Mouse (Mus musculus) forebrain, embryonic 12.5 days (tissue): ENCODE measurements around the gene Ttyh3. TPM values are rescaled to one million over a fixed set of nuclear protein-coding genes. Genes with fewer than 3 reads are reported as not detected.

Experiments used
- ATAC-seq: fragments of 200-750 bp; cut with Nextera tagmentation; 2 replicates; pipeline ENCODE4 v1.8.0; 2017; ENCODE audit warnings: moderate TSS enrichment; ENCODE audit not compliant: low FRiP score
- H3K27ac ChIP-seq: fragments of 300-500 bp; sonication (generic); 2 replicates; pipeline ENCODE4 v1.5.1; 2016; ENCODE audit warnings: mild to moderate bottlenecking
- H3K27me3 ChIP-seq: fragments of 300-500 bp; sonication (generic); 2 replicates; pipeline ENCODE4 v1.6.1; 2016; ENCODE audit warnings: mild to moderate bottlenecking
- H3K36me3 ChIP-seq: fragments of 300-500 bp; sonication (generic); replicated peaks from 2 replicates; pipeline ENCODE4 v1.6.1; 2016; ENCODE audit warnings: mild to moderate bottlenecking
- H3K4me1 ChIP-seq: fragments of 300-500 bp; sonication (generic); 2 replicates; pipeline ENCODE4 v1.6.1; 2016
- H3K4me2 ChIP-seq: fragments of 300-500 bp; sonication (generic); 2 replicates; pipeline ENCODE4 v1.6.1; 2016; ENCODE audit warnings: mild to moderate bottlenecking, moderate library complexity
- H3K4me3 ChIP-seq: fragments of 300-500 bp; sonication (generic); replicated peaks from 2 replicates; pipeline ENCODE4 v1.5.1; 2016; ENCODE audit warnings: mild to moderate bottlenecking
- H3K9ac ChIP-seq: fragments of 300-500 bp; sonication (generic); 2 replicates; pipeline ENCODE4 v1.6.1; 2016; ENCODE audit warnings: mild to moderate bottlenecking
- H3K9me3 ChIP-seq: fragments of 300-500 bp; sonication (generic); 2 replicates; pipeline ENCODE4 v1.6.1; 2016
- WGBS: fragments of 180-500 bp; shearing (Covaris S2); methylation state at CpG from one replicate; pipeline ENCODE4 v1.1.7; 2016; 5-methylcytosine and 5-hydroxymethylcytosine counted together
- polyA plus RNA-seq: library from polyadenylated mRNA; unstranded; fragments of >200 nt; fragmentation: Nextera tagmentation; extraction: Ambion mirVana; gene quantifications from 2 replicates; pipeline ENCODE4 v1.2.1, GENCODE M21; 2016

The Ttyh3 gene
- polyA plus RNA-seq, 1 experiment from 2014 or later, result 88.0 TPM

DNA sequence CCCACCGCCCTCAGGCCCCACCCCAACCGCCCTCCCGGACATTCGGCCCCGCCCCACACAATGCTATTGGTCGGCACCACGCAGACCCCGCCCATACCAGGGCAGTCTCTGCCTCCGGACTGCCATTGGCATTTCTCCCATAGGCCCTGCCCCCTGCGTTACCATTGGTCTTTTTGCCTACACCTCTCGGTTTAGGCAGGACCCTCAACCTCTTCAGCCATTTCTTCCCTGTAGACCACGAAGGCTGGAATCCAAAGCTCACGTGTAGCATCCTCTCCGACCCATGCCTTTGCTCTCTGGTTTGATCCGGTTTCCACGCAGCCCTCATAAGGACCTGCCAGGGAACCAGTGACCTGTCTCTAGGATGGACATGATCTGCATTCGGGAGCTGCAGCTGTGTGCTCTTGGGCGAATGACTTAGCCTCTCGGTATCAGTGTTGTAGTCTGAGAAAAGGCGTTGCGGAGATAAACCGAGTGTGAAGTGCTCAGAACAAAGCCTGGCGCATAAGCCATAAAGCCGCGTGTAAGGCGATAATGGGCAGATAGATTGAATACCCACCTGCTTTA is 353 bp upstream of the Ttyh3 start:
- H3K4me3 ChIP-seq, result peak overlapping the region; percentile 99
- peaks cover 48% of the 10 kb centered on the region for H3K4me1 ChIP-seq
- peak; percentile 95 for ATAC-seq
- H3K27me3 ChIP-seq, result 0 out of 2 replicates have a peak, but pooled peaks cover 5% of the 10 kb centered on the region
- H3K27ac ChIP-seq, result peak overlapping the region; percentile 93
- peak overlapping the region; percentile 97 for H3K4me2 ChIP-seq
- no peaks in the 10 kb centered on the region for H3K9me3 ChIP-seq
- WGBS, result 4% methylated on average over 26 of the region's 26 CpGs
- H3K36me3 ChIP-seq, result peaks cover 24% of the 10 kb centered on the region
- peak overlapping the region; percentile 46 for H3K9ac ChIP-seq

DNA sequence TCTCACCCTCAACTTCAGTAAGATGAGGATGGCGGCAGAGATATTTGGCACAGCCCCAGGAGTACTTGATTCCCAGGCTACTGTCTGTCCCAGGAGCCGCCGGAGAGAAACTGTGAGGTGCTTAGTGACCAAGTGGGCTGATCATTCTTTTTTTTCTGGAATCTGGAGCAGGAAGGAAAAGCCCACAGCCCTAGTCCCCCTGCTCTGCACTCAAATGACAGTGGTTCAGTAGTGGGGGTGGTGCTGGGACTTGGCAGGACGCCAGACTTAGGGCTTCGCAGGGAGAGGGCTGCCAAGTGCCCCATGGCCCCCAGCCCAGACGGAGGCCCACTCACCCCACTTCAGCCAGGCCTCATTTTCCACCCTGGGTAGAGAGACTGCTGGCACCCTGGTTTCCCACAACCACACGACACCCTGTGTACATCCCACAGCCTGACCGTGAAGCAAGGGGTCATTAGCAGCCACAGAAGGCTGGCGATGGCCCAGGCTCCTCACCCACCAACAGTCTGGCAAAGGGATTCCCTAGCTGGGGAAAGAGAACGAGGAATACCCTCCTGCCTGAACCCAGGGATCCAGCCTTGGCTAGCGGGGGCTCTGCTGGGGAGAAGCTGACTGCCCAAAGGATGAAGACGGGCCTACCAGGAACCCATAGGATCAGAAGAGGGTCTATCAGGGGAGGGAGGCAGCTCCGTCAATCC is 861 bp downstream of the Ttyh3 start:
- no peaks in the 10 kb centered on the region for H3K9me3 ChIP-seq
- H3K36me3 ChIP-seq, result peaks cover 36% of the 10 kb centered on the region
- H3K9ac ChIP-seq, result peak overlapping the region; percentile 99
- 3% methylated on average over 13 of the region's 13 CpGs for WGBS
- H3K4me1 ChIP-seq, result peaks cover 50% of the 10 kb centered on the region
- ATAC-seq, result peak; percentile 42
- H3K27me3 ChIP-seq, result 0 out of 2 replicates have a peak, but pooled peaks cover 5% of the 10 kb centered on the region
- H3K27ac ChIP-seq, result peak overlapping the region; percentile 93
- H3K4me3 ChIP-seq, result peak overlapping the region; percentile 99
- peak overlapping the region; percentile 97 for H3K4me2 ChIP-seq

DNA sequence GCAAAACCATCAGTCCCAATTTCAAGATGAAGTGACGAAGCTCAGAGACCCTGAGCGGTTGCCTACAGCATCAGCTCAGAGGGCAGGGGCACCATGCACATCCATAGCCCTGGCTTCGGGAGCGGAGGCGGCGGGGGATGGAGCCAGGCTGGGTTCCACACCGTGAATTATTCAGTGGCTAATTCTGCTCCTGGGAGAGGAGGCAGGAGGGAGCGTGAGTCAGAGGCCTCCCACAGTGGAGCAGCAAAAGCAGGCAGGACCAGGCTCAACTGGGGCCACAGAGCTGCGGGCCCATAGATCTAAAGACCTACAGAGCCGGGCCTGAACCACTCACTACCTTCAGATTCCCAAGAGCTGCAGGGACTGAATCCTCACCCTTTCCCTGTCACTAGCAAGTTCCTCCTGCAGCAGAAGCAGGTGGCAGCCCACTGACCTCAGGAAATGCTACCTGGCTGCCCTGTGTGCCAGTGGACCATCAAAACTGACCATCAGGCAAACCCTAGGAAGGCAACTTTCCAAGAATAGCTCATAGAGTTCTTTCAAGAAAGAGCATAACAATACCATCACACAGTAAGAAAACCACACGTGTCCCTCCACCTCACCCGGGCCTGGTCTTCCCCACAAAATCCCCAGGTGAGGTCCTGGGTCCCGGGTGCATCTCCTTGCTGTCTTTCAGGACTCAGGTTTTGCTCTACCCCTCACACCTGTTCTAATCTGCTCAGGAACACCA is 1.6 kb downstream of the Ttyh3 start:
- peaks cover 58% of the 10 kb centered on the region for H3K4me1 ChIP-seq
- 0 out of 2 replicates have a peak, but pooled peaks cover 5% of the 10 kb centered on the region for H3K27me3 ChIP-seq
- no peaks in the 10 kb centered on the region for H3K9me3 ChIP-seq
- ATAC-seq, result no peak
- 44% methylated on average over 13 of the region's 13 CpGs for WGBS
- H3K36me3 ChIP-seq, result peaks cover 43% of the 10 kb centered on the region
- H3K4me3 ChIP-seq, result peak overlapping the region; percentile 99
- peak overlapping the region; percentile 99 for H3K9ac ChIP-seq
- peak overlapping the region; percentile 97 for H3K4me2 ChIP-seq
- H3K27ac ChIP-seq, result peak overlapping the region; percentile 93

DNA sequence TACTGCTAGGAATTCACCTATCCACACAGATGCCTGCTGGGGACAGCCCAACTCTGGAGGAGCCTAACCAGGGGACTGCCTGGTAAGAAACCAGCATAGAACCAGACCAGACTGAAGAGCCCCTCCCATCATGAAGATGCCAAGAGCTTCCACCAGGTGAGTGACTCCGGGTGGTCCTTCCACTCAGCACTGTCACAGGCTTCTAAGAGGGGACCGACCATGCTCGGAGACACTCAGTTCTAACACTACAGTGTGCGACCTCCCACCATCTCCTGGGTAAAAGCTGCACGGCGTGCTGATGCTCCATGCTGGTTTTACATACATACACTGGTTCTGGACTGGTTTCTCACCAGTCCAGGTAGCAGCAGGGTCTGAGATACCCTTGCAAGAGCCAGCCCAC is 2.7 kb downstream of the Ttyh3 start:
- 0 out of 2 replicates have a peak, but pooled peaks cover 5% of the 10 kb centered on the region for H3K27me3 ChIP-seq
- no peak overlapping the region for H3K27ac ChIP-seq
- H3K4me1 ChIP-seq, result peaks cover 68% of the 10 kb centered on the region
- H3K9ac ChIP-seq, result peak overlapping the region; percentile 99
- H3K9me3 ChIP-seq, result no peaks in the 10 kb centered on the region
- 89% methylated on average over 6 of the region's 6 CpGs for WGBS
- peak overlapping the region; percentile 97 for H3K4me2 ChIP-seq
- peak overlapping the region; percentile 99 for H3K4me3 ChIP-seq
- H3K36me3 ChIP-seq, result peaks cover 52% of the 10 kb centered on the region
- no peak for ATAC-seq

DNA sequence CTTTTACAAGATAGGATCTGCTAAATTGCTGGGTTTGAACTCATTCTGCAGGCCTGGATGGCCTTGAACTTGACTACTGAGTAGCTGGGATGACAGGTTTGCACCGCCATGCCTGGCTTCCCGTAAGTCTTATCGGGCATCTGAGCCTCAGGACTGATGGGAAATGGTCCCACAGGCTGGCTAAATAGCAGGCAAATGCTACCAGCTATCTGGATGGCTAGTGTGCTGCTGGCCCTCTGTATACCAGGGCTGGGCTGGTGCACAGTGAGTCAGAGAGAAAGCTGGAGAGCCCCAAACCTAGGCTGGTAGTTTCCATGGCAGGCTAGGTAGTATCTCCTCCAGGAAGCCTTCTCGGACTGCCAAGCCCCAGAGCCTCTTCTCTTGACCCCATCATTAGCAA is 3.4 kb downstream of the Ttyh3 start:
- Histone ChIP-seq H3K9me3 (no peaks in the 10 kb centered on the region), H3K36me3 (peaks cover 59% of the 10 kb centered on the region), H3K27me3 (0 out of 2 replicates have a peak, but pooled peaks cover 5% of the 10 kb centered on the region), H3K9ac (no peak overlapping the region), H3K4me3 (0 out of 2 replicates have a peak overlapping the region, but pooled peaks have one; percentile 9), H3K4me2 (peak overlapping the region; percentile 97), H3K27ac (peak overlapping the region; percentile 33; the same call in 1 of the 2 replicates), H3K4me1 (peaks cover 74% of the 10 kb centered on the region)
- WGBS, result 92% methylated on average over 4 of the region's 4 CpGs
- ATAC-seq, result no peak

DNA sequence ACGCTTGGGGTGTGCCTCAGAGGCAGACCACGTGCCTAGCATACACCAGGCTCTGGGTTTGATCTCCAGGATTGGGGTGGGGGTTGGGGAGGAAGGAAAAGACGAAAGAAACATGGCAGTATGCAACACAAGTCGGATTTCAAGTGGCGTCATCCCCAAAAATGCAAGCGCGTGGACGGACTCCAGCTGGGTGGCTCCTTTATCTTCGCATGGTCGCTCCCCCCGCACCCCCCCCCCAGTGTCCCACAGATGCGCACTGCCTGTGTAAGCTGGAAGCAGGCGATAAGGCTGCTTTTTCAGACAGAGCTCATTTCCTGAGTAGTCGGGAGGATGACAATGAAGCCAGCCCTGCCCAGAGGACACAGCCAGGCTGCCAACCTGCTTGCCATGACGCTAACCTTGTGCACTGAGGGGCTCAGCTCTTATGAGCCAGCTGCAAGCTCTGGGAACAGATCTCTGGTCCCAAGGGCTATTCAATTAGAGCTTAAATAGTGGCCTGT is 4.1 kb downstream of the Ttyh3 start:
- H3K4me1 ChIP-seq, result peaks cover 74% of the 10 kb centered on the region
- no peaks in the 10 kb centered on the region for H3K9me3 ChIP-seq
- H3K36me3 ChIP-seq, result peaks cover 66% of the 10 kb centered on the region
- no peak overlapping the region; the same call in 1 of the 2 replicates for H3K9ac ChIP-seq
- 85% methylated on average over 15 of the region's 15 CpGs for WGBS
- peak overlapping the region; percentile 97 for H3K4me2 ChIP-seq
- ATAC-seq, result no peak
- no peaks in the 10 kb centered on the region for H3K27me3 ChIP-seq
- peak overlapping the region; percentile 9 for H3K4me3 ChIP-seq
- H3K27ac ChIP-seq, result peak overlapping the region; percentile 33; the same call in 1 of the 2 replicates

DNA sequence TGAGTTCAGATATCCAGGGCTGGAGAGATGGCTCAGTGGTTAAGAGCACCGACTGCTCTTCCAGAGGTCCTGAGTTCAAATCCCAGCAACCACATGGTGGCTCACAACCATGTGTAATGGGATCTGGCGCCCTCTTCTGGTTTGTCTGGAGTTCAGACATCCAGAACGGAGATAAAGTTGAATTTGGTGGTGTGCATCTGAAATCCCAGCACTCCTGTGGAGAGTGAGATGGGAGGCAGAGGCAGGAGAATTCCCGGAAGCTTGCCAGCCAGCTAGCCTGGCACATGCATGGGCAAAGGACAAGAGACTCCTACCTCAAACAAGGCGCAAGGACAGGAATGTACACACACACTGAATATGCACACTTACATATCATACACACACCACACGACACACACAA is 4.6 kb downstream of the Ttyh3 start:
- H3K4me3 ChIP-seq, result no peak overlapping the region
- peaks cover 74% of the 10 kb centered on the region for H3K4me1 ChIP-seq
- H3K9ac ChIP-seq, result no peak overlapping the region
- H3K4me2 ChIP-seq, result peak overlapping the region; percentile 97; the same call in 1 of the 2 replicates
- peaks cover 71% of the 10 kb centered on the region for H3K36me3 ChIP-seq
- H3K27me3 ChIP-seq, result no peaks in the 10 kb centered on the region
- H3K27ac ChIP-seq, result no peak overlapping the region
- no peak for ATAC-seq
- H3K9me3 ChIP-seq, result no peaks in the 10 kb centered on the region
- 94% methylated on average over 6 of the region's 6 CpGs for WGBS

DNA sequence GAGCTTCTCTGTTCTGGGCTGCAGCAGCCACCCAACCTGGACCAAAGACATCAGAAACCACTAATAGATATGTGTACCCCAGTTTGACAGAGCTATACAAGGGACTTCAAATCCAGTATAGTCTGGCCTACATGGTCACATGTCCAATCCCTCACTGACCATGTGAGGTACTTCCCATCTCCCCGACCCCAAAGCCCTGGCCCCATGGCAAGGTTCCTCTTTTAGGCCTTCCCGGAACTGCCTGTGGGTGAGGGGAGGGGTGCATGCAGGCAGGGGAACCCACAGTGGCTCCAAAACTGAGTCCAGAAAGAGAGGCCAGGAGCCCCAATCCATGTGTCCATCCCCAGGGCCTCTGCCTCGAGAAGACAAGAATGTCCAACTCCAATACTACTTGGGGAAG is 6.8 kb downstream of the Ttyh3 start:
- no peak overlapping the region for H3K27ac ChIP-seq

DNA sequence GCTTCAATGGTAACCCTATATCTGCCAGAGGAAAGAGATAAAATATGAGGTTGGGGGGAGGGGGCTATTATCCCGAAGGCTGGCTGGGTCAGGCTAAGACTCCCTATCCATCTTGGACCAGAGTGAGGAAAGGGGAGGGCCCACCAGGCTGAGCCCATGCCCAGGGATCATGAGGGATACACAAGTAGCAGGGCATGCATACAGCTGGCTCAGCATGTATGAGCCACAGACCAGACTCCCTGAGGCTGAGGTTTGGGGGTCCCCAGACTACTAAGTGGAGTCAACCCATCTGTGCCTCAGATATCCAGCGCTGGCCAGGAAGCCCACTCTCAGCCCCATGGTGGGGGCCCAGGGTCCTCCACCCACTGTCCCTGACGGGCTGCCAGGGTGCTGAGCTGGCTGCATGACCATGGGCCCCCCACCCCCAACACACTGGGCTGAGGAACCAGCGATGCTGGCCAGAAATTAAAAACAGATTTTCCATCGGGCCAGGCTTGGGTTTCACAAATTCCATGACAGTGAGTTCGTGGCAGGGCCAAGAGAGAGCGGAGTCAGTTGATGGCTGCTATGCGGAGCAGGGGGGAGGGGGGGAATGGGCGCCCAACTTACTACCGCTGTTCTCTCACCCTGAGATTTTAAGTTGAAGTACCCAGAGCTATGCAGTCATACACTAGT is 7.4 kb downstream of the Ttyh3 start:
- Histone ChIP-seq H3K27ac (peak overlapping the region; percentile 53; the same call in 1 of the 2 replicates), H3K9me3 (no peaks in the 10 kb centered on the region), H3K9ac (no peak overlapping the region; the same call in 1 of the 2 replicates), H3K36me3 (peaks cover 97% of the 10 kb centered on the region), H3K4me2 (no peak overlapping the region), H3K4me3 (no peak overlapping the region), H3K27me3 (no peaks in the 10 kb centered on the region), H3K4me1 (peaks cover 70% of the 10 kb centered on the region)
- ATAC-seq, result no peak
- WGBS, result 85% methylated on average over 10 of the region's 10 CpGs

More for the DNA sequence above, 6.8 kb downstream of the Ttyh3 start:
- Histone ChIP-seq H3K4me2 (no peak overlapping the region), H3K27me3 (no peaks in the 10 kb centered on the region), H3K9ac (no peak overlapping the region; the same call in 1 of the 2 replicates), H3K4me3 (no peak overlapping the region), H3K36me3 (peaks cover 93% of the 10 kb centered on the region), H3K9me3 (no peaks in the 10 kb centered on the region), H3K4me1 (peaks cover 74% of the 10 kb centered on the region)
- 71% methylated on average over 3 of the region's 3 CpGs for WGBS
- ATAC-seq, result no peak

DNA sequence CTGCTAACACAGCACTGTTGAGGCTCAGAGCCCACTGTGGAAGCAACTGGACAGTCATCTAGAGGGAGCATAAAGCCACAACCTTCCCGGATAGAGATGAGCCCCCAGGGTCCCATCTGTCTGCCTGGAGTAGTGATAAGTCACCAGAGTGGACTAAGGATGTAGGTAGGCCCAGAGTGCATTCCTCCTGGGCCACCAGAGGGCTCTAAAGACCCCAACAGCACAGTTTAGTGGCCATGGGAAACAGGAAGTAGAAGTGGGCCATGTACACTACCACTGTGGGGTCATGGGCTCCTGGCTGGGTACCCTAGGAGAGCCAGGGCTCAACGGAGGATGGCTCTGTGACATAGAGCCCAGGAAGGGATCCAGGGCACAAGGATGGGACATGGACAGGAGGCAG is 8.0 kb downstream of the Ttyh3 start:
- peaks cover 97% of the 10 kb centered on the region for H3K36me3 ChIP-seq
- peaks cover 64% of the 10 kb centered on the region for H3K4me1 ChIP-seq
- WGBS, result 93% methylated on average over 2 of the region's 2 CpGs
- no peak overlapping the region; the same call in 1 of the 2 replicates for H3K9ac ChIP-seq
- no peak for ATAC-seq
- peak overlapping the region; percentile 46; the same call in 1 of the 2 replicates for H3K27ac ChIP-seq
- H3K9me3 ChIP-seq, result no peaks in the 10 kb centered on the region
- H3K27me3 ChIP-seq, result no peaks in the 10 kb centered on the region
- H3K4me3 ChIP-seq, result no peak overlapping the region
- no peak overlapping the region for H3K4me2 ChIP-seq

DNA sequence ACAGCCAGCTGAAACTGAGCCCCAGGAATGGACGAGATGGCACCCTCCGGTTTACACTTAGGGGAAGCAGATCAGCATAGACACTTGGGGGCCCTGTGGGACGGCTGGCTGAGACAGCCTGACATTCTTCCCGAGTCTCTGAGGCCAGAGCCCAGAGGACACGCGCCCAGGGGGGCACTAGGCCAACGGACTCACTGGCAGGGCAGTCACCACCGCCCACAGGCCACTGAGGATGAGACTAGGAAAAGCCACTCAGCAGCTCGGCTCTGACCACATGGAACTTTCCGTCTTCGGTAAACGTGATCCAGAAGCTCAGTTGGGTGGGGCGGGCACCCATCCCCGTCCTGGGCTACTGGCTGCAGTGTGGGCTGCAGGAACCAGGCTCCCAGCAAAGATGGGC is 9.0 kb downstream of the Ttyh3 start:
- Histone ChIP-seq H3K27me3 (no peaks in the 10 kb centered on the region), H3K9ac (no peak overlapping the region), H3K36me3 (peaks cover 98% of the 10 kb centered on the region), H3K9me3 (no peaks in the 10 kb centered on the region), H3K4me3 (no peak overlapping the region), H3K27ac (peak overlapping the region; percentile 31; the same call in 1 of the 2 replicates), H3K4me1 (peaks cover 55% of the 10 kb centered on the region), H3K4me2 (no peak overlapping the region)
- WGBS, result 92% methylated on average over 14 of the region's 14 CpGs
- ATAC-seq, result no peak
